ENCODE assay signal across 8 mouse cellular contexts in genomic region chr11:55991505-55992066, GRCm38 (mm10). TPM values are rescaled to one million over a fixed set of nuclear protein-coding genes. Genes with fewer than 3 reads are reported as not detected.
DNase-seq lines count a peak whose midpoint lies in the region; ATAC-seq and TF ChIP-seq lines count a peak whose summit lies in the region.

No protein-coding gene starts in this region.

- no peak for TF ChIP-seq CTCF in thymus, adult 2 months (IDR thresholded peaks at IDR 0.05; ENCODE audit: borderline replicate concordance, control insufficient read depth, extremely low read depth, insufficient read depth, low read length, poor library complexity)

- H3K4me3 ChIP-seq in thymus, adult 2 months (ENCODE audit: control insufficient read depth, insufficient read depth, low read length) = no peak overlapping the region

- H3K36me3 ChIP-seq in thymus, adult 2 months (ENCODE audit: control insufficient read depth, insufficient read depth, low read length) = no peaks in the 10 kb centered on the region

- no peak overlapping the region for H3K27ac ChIP-seq in thymus, adult 2 months (ENCODE audit: control insufficient read depth, insufficient read depth, low read length)

- TF ChIP-seq POLR2A in thymus, adult 2 months (IDR thresholded peaks at IDR 0.05; ENCODE audit: control insufficient read depth, extremely low read depth, insufficient read depth, low read length, poor library complexity) = no peak

- no peaks in the 10 kb centered on the region for H3K27me3 ChIP-seq in thymus, adult 2 months (ENCODE audit: control insufficient read depth, insufficient read depth, low read length)

- peak; percentile 2 for DNase-seq in gastrocnemius, adult 18-20 months (ENCODE audit: low spot score)
- no peak for DNase-seq in gastrocnemius, postnatal 14 days
- peak; percentile 3 for DNase-seq in thymus, adult 2 months
- no peak for DNase-seq in thymus, adult 18-20 months
- DNase-seq in embryo, embryonic 10.5 days (ENCODE audit: low spot score) = peak; percentile 84
- peak; percentile 51 to 63 for DNase-seq in layer of hippocampus, postnatal 10 days (ENCODE audit: low spot score in 2 of 2)
- DNase-seq in naive thymus-derived CD4-positive, alpha-beta T cell, adult 2 months (ENCODE audit: low read depth) = peak; percentile 1

- H3K4me1 ChIP-seq in thymus, adult 2 months (replicated peaks; ENCODE audit: control insufficient read depth, insufficient read depth, low read length) = no peaks in the 10 kb centered on the region

- WGBS in thymus, adult 2 months = 12% methylated on average over 8 of the region's 8 CpGs

- no peak for ATAC-seq in monocyte, adult 5-6 weeks (replicated peaks; ENCODE audit: insufficient number of reproducible peaks, low FRiP score, low TSS enrichment, poor library complexity, severe bottlenecking)

- intact Hi-C loops in gastrocnemius, postnatal 14 days (cut with DNase I; ENCODE audit: low total_unique reads) = no loop called here

RNA-seq across cellular contexts. Expression of gene Nmur2, which starts 49.2 kb away (rescaled TPM):
- total RNA-seq in gastrocnemius, adult 18-20 months (2021) = not detected
- total RNA-seq in gastrocnemius, postnatal 14 days (2021) = not detected
- polyA plus RNA-seq in thymus, adult 2 months (2012; rRNA removed) = 0.11 and 0.28 TPM in 2 replicates
- under 1 TPM; 0.09 to 0.14 TPM for total RNA-seq in layer of hippocampus, postnatal 10 days (2021)
- not detected in 3 replicates for total RNA-seq in monocyte, adult 5-6 weeks (2017)

Comparison
In these comparisons a context has a peak if more than half of its experiments do, and no peak if none do; other contexts are left out.
1. DNase-seq: peak in gastrocnemius, adult 18-20 months (single experiment), thymus, adult 2 months (single experiment), embryo, embryonic 10.5 days (single experiment), layer of hippocampus, postnatal 10 days (2 of 2) and naive thymus-derived CD4-positive, alpha-beta T cell, adult 2 months (single experiment); none in gastrocnemius, postnatal 14 days (single experiment) and thymus, adult 18-20 months (0 of 2).